In genomic region chrX:57282184-57282583, GRCm38 (mm10) we compare ENCODE assay signal across 25 mouse cellular contexts. TPM values are rescaled to one million over a fixed set of nuclear protein-coding genes. Genes with fewer than 3 reads are reported as not detected.
DNase-seq lines count a peak whose midpoint lies in the region; ATAC-seq and TF ChIP-seq lines count a peak whose summit lies in the region.
"Had no signal": no experiment of that assay in that cellular context is flagged by ENCODE, and none has a peak within 500 bp of the region (broad histone marks: within the 10 kb centered on the region; RNA-seq: fewer than 3 reads in every experiment).

No protein-coding gene starts in this region.

- H3K27me3 ChIP-seq in midbrain, embryonic 13.5 days: no peaks in the 10 kb centered on the region
- H3K27me3 ChIP-seq: embryonic facial prominence, embryonic 13.5 days; embryonic facial prominence, embryonic 15.5 days; forebrain, embryonic 12.5 days had no signal

- intact Hi-C loops in left cerebral cortex, adult 2 months (cut with DNase I): no loop called here

- no peak overlapping the region for H3K9ac ChIP-seq in midbrain, embryonic 13.5 days (replicated peaks)
- H3K9ac ChIP-seq: embryonic facial prominence, embryonic 13.5 days; embryonic facial prominence, embryonic 15.5 days; forebrain, embryonic 12.5 days had no signal

- TF ChIP-seq CTCF in left cerebral cortex, adult 2 months (IDR thresholded peaks at IDR 0.05): no peak

- H3K4me3 ChIP-seq in left cerebral cortex, adult 2 months: no peak overlapping the region
- H3K4me3 ChIP-seq in midbrain, embryonic 13.5 days (replicated peaks): no peak overlapping the region
- H3K4me3 ChIP-seq: embryonic facial prominence, embryonic 13.5 days; embryonic facial prominence, embryonic 15.5 days; erythroblast, embryonic 14.5 days; forebrain, embryonic 10.5 days; forebrain, embryonic 12.5 days had no signal

- peak; percentile 54 for ATAC-seq in common myeloid progenitor, adult 5-6 weeks (replicated peaks; ENCODE audit: low read depth, poor library complexity, severe bottlenecking)
- ATAC-seq in megakaryocyte, adult 5-6 weeks (ENCODE audit: poor library complexity, severe bottlenecking): peak; percentile 67
- no peak for ATAC-seq in midbrain, embryonic 13.5 days
- ATAC-seq: activated CD4-positive, CD25-positive, alpha-beta regulatory T cell, adult 4 months; forebrain, embryonic 14.5 days; forebrain, embryonic 16.5 days; Patski had no signal

- 92% methylated on average over 3 of the region's 3 CpGs for WGBS in midbrain, embryonic 13.5 days

- peak; percentile 41 for DNase-seq in A20 (ENCODE audit: low read depth, low spot score)
- no peak for DNase-seq in kidney, adult 18-20 months
- DNase-seq in left cerebral cortex, adult 2 months (ENCODE audit: extremely low spot score in 1 of 2, low spot score in 2 of 2): no peak
- DNase-seq: adrenal gland, adult 8-10 months; adrenal gland, postnatal 14 days; adrenal gland, postnatal 36 days; cerebellum, adult 11-12 months; cerebellum, adult 2 months; cerebellum, adult 9-10 months; cerebellum, postnatal 10 days; cerebellum, postnatal 25 days; embryo, embryonic 11 days had no signal

- peaks cover 6% of the 10 kb centered on the region; the same call in 1 of the 2 replicates for H3K4me1 ChIP-seq in midbrain, embryonic 13.5 days (replicated peaks)
- H3K4me1 ChIP-seq: embryonic facial prominence, embryonic 15.5 days had no signal

- no peaks in the 10 kb centered on the region for H3K9me3 ChIP-seq in midbrain, embryonic 13.5 days
- H3K9me3 ChIP-seq: embryonic facial prominence, embryonic 13.5 days; embryonic facial prominence, embryonic 15.5 days; forebrain, embryonic 10.5 days; forebrain, embryonic 12.5 days; G1E had no signal

- H3K4me2 ChIP-seq in midbrain, embryonic 13.5 days (replicated peaks): no peak overlapping the region
- H3K4me2 ChIP-seq: embryonic facial prominence, embryonic 13.5 days; embryonic facial prominence, embryonic 15.5 days; forebrain, embryonic 12.5 days had no signal

- no peaks in the 10 kb centered on the region for H3K36me3 ChIP-seq in midbrain, embryonic 13.5 days
- H3K36me3 ChIP-seq: embryonic facial prominence, embryonic 13.5 days; embryonic facial prominence, embryonic 15.5 days; forebrain, embryonic 10.5 days; forebrain, embryonic 12.5 days; G1E had no signal

- H3K27ac ChIP-seq in left cerebral cortex, adult 2 months: no peak overlapping the region
- no peak overlapping the region for H3K27ac ChIP-seq in midbrain, embryonic 13.5 days
- H3K27ac ChIP-seq: embryonic facial prominence, embryonic 13.5 days; embryonic facial prominence, embryonic 15.5 days; forebrain, embryonic 10.5 days; forebrain, embryonic 12.5 days had no signal

RNA-seq across cellular contexts. Expression of gene Arhgef6, which starts 56.3 kb away (rescaled TPM):
- 96.4 and 110 TPM in 2 replicates for total RNA-seq in common myeloid progenitor, adult 5-6 weeks (2017)
- total RNA-seq in megakaryocyte, adult 5-6 weeks (2015): 160 and 163 TPM in 2 replicates
- 113 and 130 TPM in 2 replicates for total RNA-seq in megakaryocyte, adult 5-6 weeks (2017)
- total RNA-seq in left cerebral cortex, adult 2 months (2021): 10 to 100 TPM; 14.4 to 16.4 TPM
- polyA plus RNA-seq in midbrain, embryonic 13.5 days (2015; fragmentation: Nextera tagmentation; extraction: Ambion mirVana): 5.7 and 6.2 TPM in 2 replicates
